Mouse (Mus musculus) hindbrain, embryonic 14.5 days (tissue): ENCODE results near the gene Nav2. TPM values are rescaled to one million over a fixed set of nuclear protein-coding genes. Genes with fewer than 3 reads are reported as not detected.

Source experiments
- ATAC-seq: fragments of 200-750 bp; cut with Nextera tagmentation; 2 replicates; pipeline ENCODE4 v1.8.0; 2017; ENCODE audit warnings: moderate number of reproducible peaks, mild to moderate bottlenecking, moderate TSS enrichment, moderate library complexity; ENCODE audit not compliant: low FRiP score
- DNase-seq: peaks from one replicate; pipeline ENCODE4 v3.0.0-alpha.2; 2015; ENCODE audit warnings: low spot score
- H3K27ac ChIP-seq: fragments of 300-500 bp; sonication (generic); 2 replicates; pipeline ENCODE4 v1.5.1; 2014; ENCODE audit warnings: mild to moderate bottlenecking, moderate library complexity
- H3K27me3 ChIP-seq: fragments of 300-500 bp; sonication (generic); 2 replicates; pipeline ENCODE4 v1.6.1; 2014; ENCODE audit warnings: mild to moderate bottlenecking, low read length, mixed read lengths; ENCODE audit not compliant: control insufficient read depth, insufficient read depth
- H3K36me3 ChIP-seq: fragments of 300-500 bp; sonication (generic); replicated peaks from 2 replicates; pipeline ENCODE4 v1.6.1; 2014; ENCODE audit not compliant: control insufficient read depth, insufficient read depth
- H3K4me1 ChIP-seq: fragments of 300-500 bp; sonication (generic); replicated peaks from 2 replicates; pipeline ENCODE4 v1.6.1; 2014; ENCODE audit warnings: antibody characterized with exemption, low read length, mixed read lengths; ENCODE audit not compliant: control insufficient read depth, insufficient read depth
- H3K4me2 ChIP-seq: fragments of 300-500 bp; sonication (generic); replicated peaks from 2 replicates; pipeline ENCODE4 v1.6.1; 2014; ENCODE audit warnings: mild to moderate bottlenecking, moderate library complexity
- H3K4me3 ChIP-seq: fragments of 300-500 bp; sonication (generic); replicated peaks from 2 replicates; pipeline ENCODE4 v1.5.1; 2014; ENCODE audit warnings: mild to moderate bottlenecking, low read length
- H3K9ac ChIP-seq: fragments of 300-500 bp; sonication (generic); 2 replicates; pipeline ENCODE4 v1.6.1; 2014
- H3K9me3 ChIP-seq: fragments of 300-500 bp; sonication (generic); 2 replicates; pipeline ENCODE4 v1.6.1; 2016; ENCODE audit warnings: low read length; ENCODE audit not compliant: control insufficient read depth
- WGBS: fragments of 180-500 bp; shearing (Covaris S2); extraction: QIAGEN DNeasy Blood & Tissue Kit; methylation state at CpG from one replicate; pipeline ENCODE4 v1.1.7; 2014; 5-methylcytosine and 5-hydroxymethylcytosine counted together
- polyA plus RNA-seq: library from polyadenylated mRNA; unstranded; fragments of >200 nt; fragmentation: Nextera tagmentation; extraction: Ambion mirVana; gene quantifications from 2 replicates; pipeline ENCODE4 v1.2.1, GENCODE M21; 2014

The Nav2 gene
- polyA plus RNA-seq, 1 experiment from 2014 or later, result 28.2 TPM

GRCm38 (mm10) chr7:49496766-49497425, 588.4 kb downstream of the Nav2 start:
- no peaks in the 10 kb centered on the region for H3K9me3 ChIP-seq
- DNase-seq, result no peak
- ATAC-seq, result no peak
- no peaks in the 10 kb centered on the region for H3K36me3 ChIP-seq
- 47% methylated on average over 13 of the region's 13 CpGs for WGBS
- H3K27ac ChIP-seq, result no peak overlapping the region
- H3K4me1 ChIP-seq, result peaks cover 13% of the 10 kb centered on the region
- H3K4me3 ChIP-seq, result no peak overlapping the region
- H3K27me3 ChIP-seq, result no peaks in the 10 kb centered on the region
- no peak overlapping the region for H3K9ac ChIP-seq
- no peak overlapping the region for H3K4me2 ChIP-seq

GRCm38 (mm10) chr7:49497426-49497892, 588.9 kb downstream of the Nav2 start:
- Histone ChIP-seq H3K9ac (no peak overlapping the region), H3K4me2 (no peak overlapping the region), H3K36me3 (no peaks in the 10 kb centered on the region), H3K4me3 (no peak overlapping the region), H3K9me3 (no peaks in the 10 kb centered on the region), H3K27ac (no peak overlapping the region), H3K27me3 (no peaks in the 10 kb centered on the region), H3K4me1 (peaks cover 13% of the 10 kb centered on the region)
- DNase-seq (no peak), ATAC-seq (no peak)
- WGBS, result 61% methylated on average over 4 of the region's 4 CpGs

- no peak overlapping the region for H3K4me3 ChIP-seq
- 87% methylated on average over 6 of the region's 6 CpGs for WGBS
- H3K9ac ChIP-seq, result no peak overlapping the region
- H3K27me3 ChIP-seq, result no peaks in the 10 kb centered on the region
- no peaks in the 10 kb centered on the region for H3K36me3 ChIP-seq
- no peak overlapping the region for H3K4me2 ChIP-seq
- H3K9me3 ChIP-seq, result no peaks in the 10 kb centered on the region
- DNase-seq (no peak), ATAC-seq (no peak)
- H3K27ac ChIP-seq, result no peak overlapping the region
- peaks cover 26% of the 10 kb centered on the region for H3K4me1 ChIP-seq
Measured at GRCm38 (mm10) chr7:49499598-49499997, 591.1 kb downstream of the Nav2 start.

- no peak overlapping the region for H3K27ac ChIP-seq
- no peaks in the 10 kb centered on the region for H3K36me3 ChIP-seq
- peaks cover 27% of the 10 kb centered on the region for H3K4me1 ChIP-seq
- no peak for DNase-seq
- H3K9me3 ChIP-seq, result no peaks in the 10 kb centered on the region
- H3K4me3 ChIP-seq, result no peak overlapping the region
- ATAC-seq, result no peak
- no peak overlapping the region for H3K4me2 ChIP-seq
- no peak overlapping the region for H3K9ac ChIP-seq
- WGBS, result 98% methylated on average over 5 of the region's 5 CpGs
- no peaks in the 10 kb centered on the region for H3K27me3 ChIP-seq
Measured at GRCm38 (mm10) chr7:49500916-49501315, 592.4 kb downstream of the Nav2 start.

GRCm38 (mm10) chr7:49503419-49503818, 594.9 kb downstream of the Nav2 start:
- Histone ChIP-seq H3K27me3 (no peaks in the 10 kb centered on the region), H3K9me3 (no peaks in the 10 kb centered on the region), H3K9ac (no peak overlapping the region), H3K27ac (0 out of 2 replicates have a peak overlapping the region, but pooled peaks have one; percentile 38), H3K4me1 (peaks cover 20% of the 10 kb centered on the region), H3K36me3 (no peaks in the 10 kb centered on the region), H3K4me3 (no peak overlapping the region), H3K4me2 (no peak overlapping the region)
- no peak for ATAC-seq
- WGBS, result 67% methylated on average over 8 of the region's 8 CpGs
- no peak for DNase-seq

- H3K36me3 ChIP-seq, result no peaks in the 10 kb centered on the region
- ATAC-seq (peak; percentile 8; the same call in 1 of the 2 replicates), DNase-seq (no peak)
- 0 out of 2 replicates have a peak overlapping the region, but pooled peaks have one; percentile 38 for H3K27ac ChIP-seq
- peaks cover 20% of the 10 kb centered on the region for H3K4me1 ChIP-seq
- no peak overlapping the region for H3K4me3 ChIP-seq
- H3K9ac ChIP-seq, result no peak overlapping the region
- no peaks in the 10 kb centered on the region for H3K27me3 ChIP-seq
- no peaks in the 10 kb centered on the region for H3K9me3 ChIP-seq
- H3K4me2 ChIP-seq, result no peak overlapping the region
- 24% methylated on average over 2 of the region's 2 CpGs for WGBS
Measured at GRCm38 (mm10) chr7:49503881-49504280, 595.4 kb downstream of the Nav2 start.

- H3K4me1 ChIP-seq, result peaks cover 20% of the 10 kb centered on the region
- no peak overlapping the region for H3K27ac ChIP-seq
- H3K27me3 ChIP-seq, result no peaks in the 10 kb centered on the region
- peak; percentile 44; the same call in 1 of the 2 replicates for ATAC-seq
- WGBS, result 5% methylated on average over 3 of the region's 3 CpGs
- no peaks in the 10 kb centered on the region for H3K9me3 ChIP-seq
- H3K4me3 ChIP-seq, result no peak overlapping the region
- no peak overlapping the region for H3K4me2 ChIP-seq
- DNase-seq, result peak; percentile 52
- H3K9ac ChIP-seq, result no peak overlapping the region
- H3K36me3 ChIP-seq, result no peaks in the 10 kb centered on the region
Measured at GRCm38 (mm10) chr7:49504297-49504696, 595.8 kb downstream of the Nav2 start.

GRCm38 (mm10) chr7:49505024-49505423, 596.5 kb downstream of the Nav2 start:
- no peak for DNase-seq
- no peak overlapping the region for H3K9ac ChIP-seq
- H3K9me3 ChIP-seq, result no peaks in the 10 kb centered on the region
- H3K27ac ChIP-seq, result no peak overlapping the region
- no peak overlapping the region for H3K4me2 ChIP-seq
- 27% methylated on average over 3 of the region's 3 CpGs for WGBS
- no peaks in the 10 kb centered on the region for H3K36me3 ChIP-seq
- H3K27me3 ChIP-seq, result no peaks in the 10 kb centered on the region
- no peak overlapping the region for H3K4me3 ChIP-seq
- ATAC-seq, result no peak
- H3K4me1 ChIP-seq, result peaks cover 20% of the 10 kb centered on the region

- no peak overlapping the region for H3K27ac ChIP-seq
- no peak overlapping the region for H3K4me3 ChIP-seq
- DNase-seq, result no peak
- WGBS, result 77% methylated on average over 12 of the region's 12 CpGs
- peaks cover 20% of the 10 kb centered on the region for H3K4me1 ChIP-seq
- no peak for ATAC-seq
- no peaks in the 10 kb centered on the region for H3K36me3 ChIP-seq
- H3K9ac ChIP-seq, result no peak overlapping the region
- H3K27me3 ChIP-seq, result no peaks in the 10 kb centered on the region
- no peak overlapping the region for H3K4me2 ChIP-seq
- H3K9me3 ChIP-seq, result no peaks in the 10 kb centered on the region
Measured at GRCm38 (mm10) chr7:49506085-49506820, 597.7 kb downstream of the Nav2 start.
